Mouse (Mus musculus): ENCODE measurements around the gene Zfp358.

GRCm38 (mm10) chr8:3463248-3463647, 29.7 kb upstream of the Zfp358 start:
- TF ChIP-seq POLR2A (IDR thresholded peaks at IDR 0.05; ENCODE audit: low read depth, low read length) (no peak), CTCF (conservative IDR thresholded peaks at IDR 0.05; ENCODE audit: insufficient read depth, insufficient read length, low read depth, low read length) (no peak)
